Mouse (Mus musculus): ENCODE measurements at regions not wholly inside any gene's neighbourhood (a gene's known extent, or its start where the extent isn't known, plus 50 kb on each side); places are given as distances from the start of the nearest gene placed in this dataset.

GRCm38 (mm10) chr3:148424089-148424488 is 566.3 kb downstream of the Adgrl2 start:
- H3K27ac ChIP-seq (ENCODE audit: insufficient read depth, low read depth, low read length), result no peak overlapping the region
- no peaks in the 10 kb centered on the region for H3K4me1 ChIP-seq (ENCODE audit: control insufficient read depth, insufficient read depth, low read length)
- no peak overlapping the region for H3K4me3 ChIP-seq (ENCODE audit: insufficient read depth, low read length)
- TF ChIP-seq POLR2A (IDR thresholded peaks at IDR 0.05; ENCODE audit: borderline replicate concordance, low read depth, low read length) (no peak), CTCF (IDR thresholded peaks at IDR 0.05; ENCODE audit: low read depth, low read length) (no peak)

DNA sequence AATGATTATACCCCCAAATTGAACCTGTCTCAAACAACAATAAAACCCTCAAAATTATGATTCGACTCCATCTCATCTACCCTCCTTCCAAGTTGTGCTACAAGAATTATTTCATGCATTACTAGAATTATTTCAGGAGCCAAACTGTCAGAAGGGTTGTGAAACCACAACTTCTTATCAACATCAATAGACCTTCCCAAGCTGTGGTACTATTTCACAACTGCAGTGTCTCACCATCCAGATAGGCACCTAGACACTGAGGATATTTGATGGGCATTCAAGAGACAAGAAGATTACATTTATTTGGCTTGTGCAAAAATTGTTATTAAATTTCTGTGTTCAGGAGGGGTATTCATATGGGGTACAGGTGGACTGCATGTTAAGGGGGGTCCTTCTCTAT is 567.0 kb downstream of the Adgrl2 start:
- no peak overlapping the region for H3K4me3 ChIP-seq (ENCODE audit: insufficient read depth, low read length)
- no peaks in the 10 kb centered on the region for H3K4me1 ChIP-seq (ENCODE audit: control insufficient read depth, insufficient read depth, low read length)
- H3K27ac ChIP-seq (ENCODE audit: insufficient read depth, low read depth, low read length), result no peak overlapping the region
- TF ChIP-seq CTCF (IDR thresholded peaks at IDR 0.05; ENCODE audit: low read depth, low read length), result no peak
- no peak for TF ChIP-seq POLR2A (IDR thresholded peaks at IDR 0.05; ENCODE audit: borderline replicate concordance, low read depth, low read length)

DNA sequence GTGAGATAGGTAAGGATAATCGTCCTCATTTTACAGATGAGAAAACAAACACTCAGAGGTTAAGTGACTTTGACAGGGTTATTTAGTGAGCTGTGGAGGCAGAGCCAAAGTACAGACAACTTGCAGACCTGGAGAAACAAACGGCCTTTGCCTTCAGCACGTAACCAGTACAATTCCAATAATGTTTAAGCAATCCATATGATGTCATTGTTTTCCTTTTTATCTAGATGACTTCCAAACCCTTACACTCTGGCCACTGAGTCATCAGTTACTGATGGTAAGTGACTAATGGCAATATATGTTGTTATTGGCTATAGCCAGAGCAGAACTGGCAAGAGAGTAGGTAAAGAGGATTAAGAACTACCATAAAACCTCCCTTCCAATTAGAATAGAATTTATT is 567.6 kb downstream of the Adgrl2 start:
- Histone ChIP-seq H3K27ac (ENCODE audit: insufficient read depth, low read depth, low read length) (no peak overlapping the region), H3K4me3 (ENCODE audit: insufficient read depth, low read length) (no peak overlapping the region), H3K4me1 (ENCODE audit: control insufficient read depth, insufficient read depth, low read length) (no peaks in the 10 kb centered on the region)
- TF ChIP-seq CTCF (IDR thresholded peaks at IDR 0.05; ENCODE audit: low read depth, low read length) (no peak), POLR2A (IDR thresholded peaks at IDR 0.05; ENCODE audit: borderline replicate concordance, low read depth, low read length) (no peak)

DNA sequence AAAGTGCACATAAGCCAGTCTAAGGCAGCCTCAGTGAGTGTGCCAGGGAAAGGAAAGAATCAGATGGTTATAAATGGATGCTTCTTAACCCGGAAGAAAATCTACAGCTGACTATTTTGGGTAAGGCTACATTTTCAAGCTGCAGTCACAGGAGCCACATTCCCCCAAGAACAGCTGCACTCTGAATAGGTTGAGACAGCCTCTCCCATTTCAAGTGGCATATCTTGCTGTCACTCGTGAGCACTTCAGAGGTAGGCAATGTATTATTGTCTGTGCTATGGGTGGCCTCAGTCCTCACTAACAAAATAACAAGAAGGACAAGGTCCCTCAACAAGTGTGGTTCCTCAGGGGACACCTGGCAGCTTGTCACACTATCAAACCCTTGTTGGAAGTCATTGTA is 568.1 kb downstream of the Adgrl2 start:
- Histone ChIP-seq H3K4me1 (ENCODE audit: control insufficient read depth, insufficient read depth, low read length) (no peaks in the 10 kb centered on the region), H3K27ac (ENCODE audit: insufficient read depth, low read depth, low read length) (no peak overlapping the region), H3K4me3 (ENCODE audit: insufficient read depth, low read length) (no peak overlapping the region)
- no peak for TF ChIP-seq POLR2A (IDR thresholded peaks at IDR 0.05; ENCODE audit: borderline replicate concordance, low read depth, low read length)
- no peak for TF ChIP-seq CTCF (IDR thresholded peaks at IDR 0.05; ENCODE audit: low read depth, low read length)

- no peak overlapping the region for H3K4me3 ChIP-seq (ENCODE audit: insufficient read depth, low read length)
- H3K4me1 ChIP-seq (ENCODE audit: control insufficient read depth, insufficient read depth, low read length), result no peaks in the 10 kb centered on the region
- TF ChIP-seq POLR2A (IDR thresholded peaks at IDR 0.05; ENCODE audit: borderline replicate concordance, low read depth, low read length) (no peak), CTCF (IDR thresholded peaks at IDR 0.05; ENCODE audit: low read depth, low read length) (no peak)
- no peak overlapping the region for H3K27ac ChIP-seq (ENCODE audit: insufficient read depth, low read depth, low read length)
Measured at GRCm38 (mm10) chr3:148420303-148420702, 570.1 kb downstream of the Adgrl2 start.

DNA sequence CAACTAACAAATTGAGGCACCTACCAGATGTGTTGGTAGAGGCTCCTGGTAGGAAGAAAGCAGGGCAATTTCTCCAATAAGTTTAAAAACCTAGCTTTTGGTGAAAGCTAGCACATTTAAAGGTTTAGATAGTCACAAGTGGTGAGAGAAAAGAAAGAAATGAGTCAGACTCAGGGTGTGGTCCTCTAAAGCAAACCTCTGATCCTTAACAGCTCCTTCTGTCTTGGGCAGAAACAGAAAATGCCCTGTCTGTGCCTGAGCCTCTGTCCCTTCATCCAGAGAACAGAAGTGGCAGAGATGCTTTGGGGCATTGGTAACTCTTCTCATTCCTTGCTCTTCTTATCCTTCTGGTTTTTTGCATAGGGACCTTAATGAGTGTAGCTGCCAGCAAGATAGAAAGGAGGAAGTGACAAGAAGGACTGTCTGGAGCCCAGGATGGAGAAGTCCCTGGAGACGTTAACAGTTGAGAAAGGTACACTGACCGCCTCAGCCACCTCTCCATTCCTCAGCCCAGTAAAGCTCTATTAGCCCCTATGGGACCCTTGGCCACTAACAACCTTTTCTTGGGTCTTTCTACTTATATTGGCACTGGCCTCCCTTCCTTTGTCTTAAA is 570.8 kb downstream of the Adgrl2 start:
- TF ChIP-seq CTCF (IDR thresholded peaks at IDR 0.05; ENCODE audit: low read depth, low read length) (no peak), POLR2A (IDR thresholded peaks at IDR 0.05; ENCODE audit: borderline replicate concordance, low read depth, low read length) (no peak)
- no peak overlapping the region for H3K4me3 ChIP-seq (ENCODE audit: insufficient read depth, low read length)
- H3K27ac ChIP-seq (ENCODE audit: insufficient read depth, low read depth, low read length), result no peak overlapping the region
- H3K4me1 ChIP-seq (ENCODE audit: control insufficient read depth, insufficient read depth, low read length), result 0 out of 2 replicates have a peak, but pooled peaks cover 2% of the 10 kb centered on the region

- Histone ChIP-seq H3K27ac (ENCODE audit: insufficient read depth, low read depth, low read length) (no peak overlapping the region), H3K4me1 (ENCODE audit: control insufficient read depth, insufficient read depth, low read length) (0 out of 2 replicates have a peak, but pooled peaks cover 2% of the 10 kb centered on the region), H3K4me3 (ENCODE audit: insufficient read depth, low read length) (no peak overlapping the region)
- TF ChIP-seq POLR2A (IDR thresholded peaks at IDR 0.05; ENCODE audit: borderline replicate concordance, low read depth, low read length) (no peak), CTCF (IDR thresholded peaks at IDR 0.05; ENCODE audit: low read depth, low read length) (no peak)
Measured at GRCm38 (mm10) chr3:148418067-148418466, 572.3 kb downstream of the Adgrl2 start.

DNA sequence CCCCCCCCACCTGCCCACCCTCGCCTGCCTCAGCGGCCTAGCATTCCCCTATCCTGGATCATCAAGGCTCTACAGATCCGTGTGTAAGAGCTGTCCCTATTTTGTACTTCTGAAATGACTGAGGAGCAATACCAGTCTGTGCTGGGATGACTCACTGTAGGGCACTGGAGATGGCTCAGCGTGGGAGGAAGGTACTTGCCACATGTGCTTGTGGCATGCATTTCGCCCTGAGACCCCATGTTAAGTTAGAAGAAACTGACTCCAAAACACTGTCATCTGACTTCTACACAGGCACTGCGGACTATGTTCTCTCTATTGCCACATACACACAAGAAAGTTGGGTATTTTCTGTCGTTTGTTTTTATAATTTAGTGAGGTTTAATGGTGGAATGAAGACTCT is 574.9 kb downstream of the Adgrl2 start:
- Histone ChIP-seq H3K27ac (ENCODE audit: insufficient read depth, low read depth, low read length) (no peak overlapping the region), H3K4me1 (ENCODE audit: control insufficient read depth, insufficient read depth, low read length) (0 out of 2 replicates have a peak, but pooled peaks cover 2% of the 10 kb centered on the region), H3K4me3 (ENCODE audit: insufficient read depth, low read length) (no peak overlapping the region)
- TF ChIP-seq POLR2A (IDR thresholded peaks at IDR 0.05; ENCODE audit: borderline replicate concordance, low read depth, low read length) (no peak), CTCF (IDR thresholded peaks at IDR 0.05; ENCODE audit: low read depth, low read length) (no peak)

- TF ChIP-seq CTCF (IDR thresholded peaks at IDR 0.05; ENCODE audit: low read depth, low read length) (no peak), POLR2A (IDR thresholded peaks at IDR 0.05; ENCODE audit: borderline replicate concordance, low read depth, low read length) (no peak)
- Histone ChIP-seq H3K4me3 (ENCODE audit: insufficient read depth, low read length) (no peak overlapping the region), H3K4me1 (ENCODE audit: control insufficient read depth, insufficient read depth, low read length) (0 out of 2 replicates have a peak, but pooled peaks cover 2% of the 10 kb centered on the region)
Measured at GRCm38 (mm10) chr3:148413027-148413426, 577.3 kb downstream of the Adgrl2 start.

GRCm38 (mm10) chr3:148412191-148412590 is 578.2 kb downstream of the Adgrl2 start:
- H3K4me1 ChIP-seq (ENCODE audit: control insufficient read depth, insufficient read depth, low read length), result 0 out of 2 replicates have a peak, but pooled peaks cover 2% of the 10 kb centered on the region
- no peak overlapping the region for H3K27ac ChIP-seq (ENCODE audit: insufficient read depth, low read depth, low read length)
- H3K4me3 ChIP-seq (ENCODE audit: insufficient read depth, low read length), result no peak overlapping the region
- TF ChIP-seq POLR2A (IDR thresholded peaks at IDR 0.05; ENCODE audit: borderline replicate concordance, low read depth, low read length) (no peak), CTCF (IDR thresholded peaks at IDR 0.05; ENCODE audit: low read depth, low read length) (no peak)

More at GRCm38 (mm10) chr3:148413027-148413426, 577.3 kb downstream of the Adgrl2 start:
- H3K27ac ChIP-seq (ENCODE audit: insufficient read depth, low read depth, low read length), result no peak overlapping the region
